Comparison of ENCODE assay signal across 34 mouse cellular contexts in the genomic region with DNA sequence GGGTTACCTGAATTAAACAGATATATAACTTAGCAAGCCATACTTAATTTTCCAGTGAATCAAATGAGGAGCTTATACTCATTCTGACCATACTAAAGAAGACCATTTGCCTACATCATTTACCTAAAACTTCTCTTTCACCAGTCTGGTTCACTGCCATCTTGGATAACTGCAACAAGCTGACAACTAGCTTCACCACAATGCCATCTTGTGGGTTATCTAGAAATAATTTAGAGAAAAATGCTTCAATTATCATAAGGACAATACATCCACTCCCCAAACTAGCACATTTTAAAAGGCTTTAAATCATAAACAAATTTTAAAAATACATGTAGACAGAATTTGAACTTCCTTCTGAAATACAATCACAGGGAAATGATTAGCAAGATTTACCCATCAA. TPM values are rescaled to one million over a fixed set of nuclear protein-coding genes. Genes with fewer than 3 reads are reported as not detected.
DNase-seq lines count a peak whose midpoint lies in the region; ATAC-seq and TF ChIP-seq lines count a peak whose summit lies in the region.
"Had no signal": no experiment of that assay in that cellular context is flagged by ENCODE, and none has a peak within 500 bp of the region (broad histone marks: within the 10 kb centered on the region; RNA-seq: fewer than 3 reads in every experiment).

No protein-coding gene starts in this region.

- no peak overlapping the region for H3K9ac ChIP-seq in forebrain, embryonic 14.5 days (ENCODE audit: low read length)
- H3K9ac ChIP-seq in forebrain, embryonic 13.5 days: no peak overlapping the region
- no peak overlapping the region for H3K9ac ChIP-seq in midbrain, embryonic 14.5 days (replicated peaks; ENCODE audit: low read length)
- no peak overlapping the region for H3K9ac ChIP-seq in midbrain, embryonic 16.5 days (ENCODE audit: low read depth, low read length)
- H3K9ac ChIP-seq: embryonic facial prominence, embryonic 15.5 days; forebrain, embryonic 15.5 days; hindbrain, embryonic 13.5 days; liver, embryonic 14.5 days; lung, embryonic 15.5 days; midbrain, embryonic 13.5 days; neural tube, embryonic 12.5 days had no signal

- H3K27me3 ChIP-seq in forebrain, embryonic 14.5 days (replicated peaks; ENCODE audit: control insufficient read depth, insufficient read depth, low read length): no peaks in the 10 kb centered on the region
- H3K27me3 ChIP-seq in forebrain, embryonic 13.5 days: no peaks in the 10 kb centered on the region
- H3K27me3 ChIP-seq in midbrain, embryonic 14.5 days (ENCODE audit: control insufficient read depth, insufficient read depth, low read length): no peaks in the 10 kb centered on the region
- H3K27me3 ChIP-seq in midbrain, embryonic 16.5 days (ENCODE audit: control insufficient read depth, insufficient read depth, low read depth, low read length): no peaks in the 10 kb centered on the region
- H3K27me3 ChIP-seq: embryonic facial prominence, embryonic 15.5 days; forebrain, embryonic 15.5 days; hindbrain, embryonic 13.5 days; lung, embryonic 15.5 days; megakaryocyte, embryonic 14.5 days; midbrain, embryonic 13.5 days; neural tube, embryonic 12.5 days had no signal

- H3K9me3 ChIP-seq in forebrain, embryonic 14.5 days (replicated peaks; ENCODE audit: control insufficient read depth, low read length): no peaks in the 10 kb centered on the region
- H3K9me3 ChIP-seq in forebrain, embryonic 13.5 days (replicated peaks): no peaks in the 10 kb centered on the region
- no peaks in the 10 kb centered on the region for H3K9me3 ChIP-seq in midbrain, embryonic 14.5 days (ENCODE audit: control insufficient read depth, low read length)
- no peaks in the 10 kb centered on the region for H3K9me3 ChIP-seq in midbrain, embryonic 16.5 days (replicated peaks; ENCODE audit: control insufficient read depth, low read length, poor library complexity, severe bottlenecking)
- H3K9me3 ChIP-seq: embryonic facial prominence, embryonic 10.5 days; embryonic facial prominence, embryonic 15.5 days; forebrain, embryonic 15.5 days; G1E; hindbrain, embryonic 13.5 days; lung, embryonic 15.5 days; megakaryocyte, embryonic 14.5 days; midbrain, embryonic 13.5 days; neural tube, embryonic 12.5 days had no signal

- DNase-seq in forebrain, embryonic 14.5 days (ENCODE audit: low spot score): peak; percentile 6
- DNase-seq in layer of hippocampus, adult 2 months (ENCODE audit: low spot score in 2 of 2): no peak
- no peak for DNase-seq in layer of hippocampus, adult 18-20 months (ENCODE audit: low spot score in 2 of 2)
- DNase-seq in midbrain, embryonic 14.5 days: peak; percentile 13
- peak; percentile 19 for DNase-seq in brain, embryonic 14.5 days (ENCODE audit: low read depth)
- DNase-seq in cerebellum, adult 8-10 months: no peak
- DNase-seq: adrenal gland, postnatal 14 days; cerebellum, adult 18-20 months; cerebellum, postnatal 25 days; gastrocnemius, adult 2 months; gastrocnemius, postnatal 36 days; heart, adult 18-20 months; heart, postnatal 36 days; kidney, adult 18-20 months; kidney, postnatal 14 days; left cerebral cortex, postnatal 4 days; liver; lung, postnatal 36 days; right cerebral cortex, adult 18-20 months; right cerebral cortex, postnatal 4 days; thymus, adult 2 months had no signal

- H3K27ac ChIP-seq in forebrain, embryonic 14.5 days (ENCODE audit: low read depth, low read length): no peak overlapping the region
- H3K27ac ChIP-seq in forebrain, embryonic 13.5 days: no peak overlapping the region
- H3K27ac ChIP-seq in layer of hippocampus, adult 2 months: no peak overlapping the region
- no peak overlapping the region for H3K27ac ChIP-seq in midbrain, embryonic 14.5 days (replicated peaks; ENCODE audit: low read depth, low read length)
- H3K27ac ChIP-seq in midbrain, embryonic 16.5 days (ENCODE audit: low read length): no peak overlapping the region
- H3K27ac ChIP-seq: embryonic facial prominence, embryonic 10.5 days; embryonic facial prominence, embryonic 15.5 days; forebrain, embryonic 15.5 days; gastrocnemius, adult 2 months; hindbrain, embryonic 13.5 days; liver, embryonic 14.5 days; lung, embryonic 15.5 days; midbrain, embryonic 13.5 days; neural tube, embryonic 12.5 days had no signal

- no peak for ATAC-seq in forebrain, embryonic 14.5 days
- ATAC-seq in forebrain, embryonic 13.5 days: no peak
- no peak for ATAC-seq in midbrain, embryonic 14.5 days (ENCODE audit: low FRiP score, low TSS enrichment)
- no peak for ATAC-seq in midbrain, embryonic 16.5 days
- ATAC-seq: forebrain, embryonic 15.5 days; midbrain, embryonic 13.5 days had no signal

- H3K4me1 ChIP-seq in forebrain, embryonic 14.5 days (ENCODE audit: control insufficient read depth, insufficient read depth, low read length): no peaks in the 10 kb centered on the region
- no peaks in the 10 kb centered on the region for H3K4me1 ChIP-seq in forebrain, embryonic 13.5 days
- no peaks in the 10 kb centered on the region for H3K4me1 ChIP-seq in midbrain, embryonic 14.5 days (ENCODE audit: control insufficient read depth, insufficient read depth, low read length)
- no peaks in the 10 kb centered on the region for H3K4me1 ChIP-seq in midbrain, embryonic 16.5 days (ENCODE audit: control insufficient read depth, insufficient read depth, low read length)
- H3K4me1 ChIP-seq: embryonic facial prominence, embryonic 10.5 days; embryonic facial prominence, embryonic 15.5 days; forebrain, embryonic 15.5 days; hindbrain, embryonic 13.5 days; lung, embryonic 15.5 days; megakaryocyte, embryonic 14.5 days; midbrain, embryonic 13.5 days; neural tube, embryonic 12.5 days had no signal

- TF ChIP-seq POLR2A in brain, embryonic 14.5 days (IDR thresholded peaks at IDR 0.05; ENCODE audit: borderline replicate concordance, extremely low read depth, insufficient read depth, insufficient read length, poor library complexity, severe bottlenecking): no peak

- no peak overlapping the region for H3K4me2 ChIP-seq in forebrain, embryonic 14.5 days (ENCODE audit: low read length)
- no peak overlapping the region for H3K4me2 ChIP-seq in forebrain, embryonic 13.5 days
- H3K4me2 ChIP-seq in midbrain, embryonic 14.5 days (ENCODE audit: low read length): no peak overlapping the region
- H3K4me2 ChIP-seq in midbrain, embryonic 16.5 days (ENCODE audit: low read length): no peak overlapping the region
- H3K4me2 ChIP-seq: embryonic facial prominence, embryonic 15.5 days; forebrain, embryonic 15.5 days; heart, embryonic 11.5 days; hindbrain, embryonic 13.5 days; lung, embryonic 15.5 days; midbrain, embryonic 13.5 days; neural tube, embryonic 12.5 days had no signal

- H3K36me3 ChIP-seq in forebrain, embryonic 14.5 days (ENCODE audit: control insufficient read depth, insufficient read depth, low read length): peaks cover 51% of the 10 kb centered on the region
- H3K36me3 ChIP-seq in forebrain, embryonic 13.5 days (ENCODE audit: poor library complexity, severe bottlenecking): peaks cover 49% of the 10 kb centered on the region
- H3K36me3 ChIP-seq in midbrain, embryonic 14.5 days (ENCODE audit: control insufficient read depth, insufficient read depth, low read length): peaks cover 39% of the 10 kb centered on the region
- H3K36me3 ChIP-seq in midbrain, embryonic 16.5 days (ENCODE audit: control insufficient read depth, insufficient read depth, low read length): peaks cover 19% of the 10 kb centered on the region; the same call in 1 of the 2 replicates

- no peak overlapping the region for H3K4me3 ChIP-seq in forebrain, embryonic 14.5 days (ENCODE audit: low read depth, low read length)
- no peak overlapping the region for H3K4me3 ChIP-seq in forebrain, embryonic 13.5 days
- no peak overlapping the region for H3K4me3 ChIP-seq in layer of hippocampus, adult 2 months
- no peak overlapping the region for H3K4me3 ChIP-seq in midbrain, embryonic 14.5 days (replicated peaks; ENCODE audit: low read depth, low read length)
- no peak overlapping the region for H3K4me3 ChIP-seq in midbrain, embryonic 16.5 days (ENCODE audit: low read depth, low read length)
- H3K4me3 ChIP-seq: embryonic facial prominence, embryonic 10.5 days; embryonic facial prominence, embryonic 15.5 days; forebrain, embryonic 15.5 days; gastrocnemius, adult 2 months; hindbrain, embryonic 13.5 days; lung, embryonic 15.5 days; megakaryocyte, embryonic 14.5 days; midbrain, embryonic 13.5 days; neural tube, embryonic 12.5 days had no signal

- TF ChIP-seq CTCF in layer of hippocampus, adult 2 months (conservative IDR thresholded peaks at IDR 0.05): peak; percentile 54
- no peak for TF ChIP-seq CTCF in brain, embryonic 14.5 days (IDR thresholded peaks at IDR 0.05; ENCODE audit: borderline replicate concordance, extremely low read depth, insufficient read depth, insufficient read length)

RNA-seq across cellular contexts. Expression of a gene that starts 50.7 kb away (rescaled TPM):
- 12.5 and 13.0 TPM in 2 replicates for polyA plus RNA-seq in forebrain, embryonic 14.5 days (2014; fragmentation: Nextera tagmentation; extraction: Ambion mirVana)
- 16.1 and 19.5 TPM in 2 replicates for polyA plus RNA-seq in forebrain, embryonic 13.5 days (2015; fragmentation: Nextera tagmentation; extraction: Ambion mirVana)
- 10 to 100 TPM; 18.9 to 20.5 TPM for total RNA-seq in layer of hippocampus, adult 2 months (2021)
- 10 to 100 TPM; 19.8 to 22.0 TPM for total RNA-seq in layer of hippocampus, adult 18-20 months (2021)
- polyA plus RNA-seq in midbrain, embryonic 14.5 days (2014; fragmentation: Nextera tagmentation; extraction: Ambion mirVana): 11.2 and 13.0 TPM in 2 replicates
- 6.6 and 7.9 TPM in 2 replicates for polyA plus RNA-seq in midbrain, embryonic 16.5 days (2015; fragmentation: Nextera tagmentation; extraction: Ambion mirVana)
- 5.9 and 12.3 TPM in 2 replicates for polyA plus RNA-seq in brain, embryonic 14.5 days (2012; rRNA removed)

RNA-seq across cellular contexts. Expression of a gene that starts 51.0 kb away (rescaled TPM):
- 13.9 and 15.3 TPM in 2 replicates for polyA plus RNA-seq in forebrain, embryonic 14.5 days (2014; fragmentation: Nextera tagmentation; extraction: Ambion mirVana)
- 13.6 and 16.7 TPM in 2 replicates for polyA plus RNA-seq in forebrain, embryonic 13.5 days (2015; fragmentation: Nextera tagmentation; extraction: Ambion mirVana)
- 10 to 100 TPM; 17.1 to 17.9 TPM for total RNA-seq in layer of hippocampus, adult 2 months (2021)
- total RNA-seq in layer of hippocampus, adult 18-20 months (2021): 10 to 100 TPM; 16.6 to 17.0 TPM
- 10.3 and 16.1 TPM in 2 replicates for polyA plus RNA-seq in midbrain, embryonic 14.5 days (2014; fragmentation: Nextera tagmentation; extraction: Ambion mirVana)
- 11.1 and 11.2 TPM in 2 replicates for polyA plus RNA-seq in midbrain, embryonic 16.5 days (2015; fragmentation: Nextera tagmentation; extraction: Ambion mirVana)
- 10.5 and 10.7 TPM in 2 replicates for polyA plus RNA-seq in brain, embryonic 14.5 days (2012; rRNA removed)

Comparison
In these comparisons a context has a peak if more than half of its experiments do, and no peak if none do; other contexts are left out.
1. DNase-seq: peak in forebrain, embryonic 14.5 days (single experiment), midbrain, embryonic 14.5 days (single experiment) and brain, embryonic 14.5 days (single experiment); none in layer of hippocampus, adult 2 months (0 of 2), layer of hippocampus, adult 18-20 months (0 of 2) and cerebellum, adult 8-10 months (single experiment).